Mouse (Mus musculus): ENCODE measurements around the gene Nup93.

- no peak for TF ChIP-seq POLR2A (IDR thresholded peaks at IDR 0.05; ENCODE audit: borderline replicate concordance, low read depth, low read length)
- no peak for TF ChIP-seq CTCF (IDR thresholded peaks at IDR 0.05; ENCODE audit: low read depth, low read length)
These were observed 103.3 kb downstream of the Nup93 start for GRCm38 (mm10) chr8:94317691-94318090.
